Mouse (Mus musculus) testis, postnatal 14 days (tissue): ENCODE data around the gene Prr15.

Experiments
- DNase-seq: peaks from one replicate; pipeline ENCODE4 v3.0.0; 2021; ENCODE audit warnings: low spot score

Gene Prr15

GRCm38 (mm10) chr6:54332203-54332602 lies 6.6 kb downstream of the Prr15 start:
- no peak for DNase-seq

- DNase-seq = no peak
Measured at GRCm38 (mm10) chr6:54333116-54333651, 7.5 kb downstream of the Prr15 start.

GRCm38 (mm10) chr6:54333652-54334396 lies 8.2 kb downstream of the Prr15 start:
- DNase-seq = peak; percentile 75

- no peak for DNase-seq
Measured at GRCm38 (mm10) chr6:54337321-54337720, 11.7 kb downstream of the Prr15 start.

- DNase-seq = no peak
Measured at GRCm38 (mm10) chr6:54341133-54341532, 15.5 kb downstream of the Prr15 start.

GRCm38 (mm10) chr6:54342223-54342622 lies 16.6 kb downstream of the Prr15 start:
- no peak for DNase-seq

GRCm38 (mm10) chr6:54351860-54352259 lies 26.2 kb downstream of the Prr15 start:
- DNase-seq = peak; percentile 48

- peak; percentile 55 for DNase-seq
Measured at GRCm38 (mm10) chr6:54352931-54353690, 27.5 kb downstream of the Prr15 start.

GRCm38 (mm10) chr6:54353698-54354097 lies 28.1 kb downstream of the Prr15 start:
- no peak for DNase-seq

GRCm38 (mm10) chr6:54355626-54356025 lies 30.0 kb downstream of the Prr15 start:
- no peak for DNase-seq

- DNase-seq = no peak
Measured at GRCm38 (mm10) chr6:54362526-54363324, 37.1 kb downstream of the Prr15 start.

- DNase-seq = no peak
Measured at GRCm38 (mm10) chr6:54364406-54365136, 38.9 kb downstream of the Prr15 start.

GRCm38 (mm10) chr6:54366607-54367006 lies 41.0 kb downstream of the Prr15 start:
- DNase-seq = no peak

GRCm38 (mm10) chr6:54368071-54368470 lies 42.4 kb downstream of the Prr15 start:
- peak; percentile 59 for DNase-seq

- DNase-seq = no peak
Measured at GRCm38 (mm10) chr6:54369913-54370542, 44.4 kb downstream of the Prr15 start.

- peak; percentile 46 for DNase-seq
Measured at GRCm38 (mm10) chr6:54371874-54372273, 46.2 kb downstream of the Prr15 start.

- DNase-seq = no peak
Measured at GRCm38 (mm10) chr6:54379356-54379755, 53.7 kb downstream of the Prr15 start.
